Mouse (Mus musculus): Measurements from ENCODE around the gene Cxcl13. TPM values are rescaled to one million over a fixed set of nuclear protein-coding genes. Genes with fewer than 3 reads are reported as not detected.

The Cxcl13 gene
- 3.8 and 4.0 TPM in 2 replicates for polyA plus RNA-seq (2015; fragmentation: Nextera tagmentation; extraction: Ambion mirVana)

- Histone ChIP-seq H3K36me3 (ENCODE audit: insufficient read depth, low read length) (no peaks in the 10 kb centered on the region), H3K27me3 (replicated peaks; ENCODE audit: insufficient read depth, low read length) (no peaks in the 10 kb centered on the region), H3K9me3 (ENCODE audit: low read length) (no peaks in the 10 kb centered on the region), H3K4me1 (ENCODE audit: insufficient read depth, low read depth, low read length) (no peaks in the 10 kb centered on the region), H3K27ac (ENCODE audit: low read length) (no peak within 1 kb of the TSS), H3K4me3 (ENCODE audit: low read depth, low read length) (no peak within 1 kb of the TSS), H3K4me2 (replicated peaks; ENCODE audit: low read depth, low read length) (no peak within 1 kb of the TSS), H3K9ac (replicated peaks; ENCODE audit: low read depth) (no peak within 1 kb of the TSS)
- ATAC-seq (no peak), DNase-seq (ENCODE audit: low spot score) (no peak)
- TF ChIP-seq CTCF (IDR thresholded peaks at IDR 0.05), result no peak
- no peak for TF ChIP-seq EP300 (IDR thresholded peaks at IDR 0.05)
- WGBS, result 18% methylated on average over 5 of the region's 5 CpGs
Measured at GRCm38 (mm10) chr5:95956651-95957050, at the start of gene Cxcl13. Gene Cxcl13 (plus strand): TSS chr5:95956951.

- no peak for TF ChIP-seq CTCF (IDR thresholded peaks at IDR 0.05)
- TF ChIP-seq EP300 (IDR thresholded peaks at IDR 0.05), result no peak
- H3K4me3 ChIP-seq (ENCODE audit: low read depth, low read length), result no peak overlapping the region
- no peak overlapping the region for H3K27ac ChIP-seq (ENCODE audit: low read length)
- no peak overlapping the region for H3K4me2 ChIP-seq (replicated peaks; ENCODE audit: low read depth, low read length)
- ATAC-seq, result no peak
- no peak for DNase-seq (ENCODE audit: low spot score)
- WGBS, result 85% methylated on average over 1 of the region's 1 CpGs
- H3K9ac ChIP-seq (replicated peaks; ENCODE audit: low read depth), result no peak overlapping the region
- H3K9me3 ChIP-seq (ENCODE audit: low read length), result no peaks in the 10 kb centered on the region
- no peaks in the 10 kb centered on the region for H3K27me3 ChIP-seq (replicated peaks; ENCODE audit: insufficient read depth, low read length)
- H3K4me1 ChIP-seq (ENCODE audit: insufficient read depth, low read depth, low read length), result no peaks in the 10 kb centered on the region
- H3K36me3 ChIP-seq (ENCODE audit: insufficient read depth, low read length), result no peaks in the 10 kb centered on the region
Measured at GRCm38 (mm10) chr5:95911006-95911405, 45.7 kb upstream of the Cxcl13 start.

- no peaks in the 10 kb centered on the region for H3K36me3 ChIP-seq (ENCODE audit: insufficient read depth, low read length)
- no peak overlapping the region for H3K4me2 ChIP-seq (replicated peaks; ENCODE audit: low read depth, low read length)
- no peaks in the 10 kb centered on the region for H3K9me3 ChIP-seq (ENCODE audit: low read length)
- H3K4me3 ChIP-seq (ENCODE audit: low read depth, low read length), result no peak overlapping the region
- peak; percentile 27 for DNase-seq (ENCODE audit: low spot score)
- peak; percentile 33; the same call in 1 of the 2 replicates for ATAC-seq
- H3K27me3 ChIP-seq (replicated peaks; ENCODE audit: insufficient read depth, low read length), result no peaks in the 10 kb centered on the region
- TF ChIP-seq EP300 (IDR thresholded peaks at IDR 0.05) (peak; percentile 46; the same call in 1 of the 2 replicates), CTCF (IDR thresholded peaks at IDR 0.05) (no peak)
- H3K9ac ChIP-seq (replicated peaks; ENCODE audit: low read depth), result no peak overlapping the region
- no peaks in the 10 kb centered on the region for H3K4me1 ChIP-seq (ENCODE audit: insufficient read depth, low read depth, low read length)
- H3K27ac ChIP-seq (ENCODE audit: low read length), result no peak overlapping the region
- 69% methylated on average over 6 of the region's 6 CpGs for WGBS
Measured at GRCm38 (mm10) chr5:95918491-95918890, 38.3 kb upstream of the Cxcl13 start.

GRCm38 (mm10) chr5:95924023-95924422 lies 32.7 kb upstream of the Cxcl13 start:
- no peak for TF ChIP-seq CTCF (IDR thresholded peaks at IDR 0.05)
- no peak for TF ChIP-seq EP300 (IDR thresholded peaks at IDR 0.05)
- no peak overlapping the region for H3K4me3 ChIP-seq (ENCODE audit: low read depth, low read length)
- no peak for ATAC-seq
- WGBS, result 45% methylated on average over 6 of the region's 6 CpGs
- peak; percentile 32 for DNase-seq (ENCODE audit: low spot score)
- no peak overlapping the region for H3K4me2 ChIP-seq (replicated peaks; ENCODE audit: low read depth, low read length)
- H3K9me3 ChIP-seq (ENCODE audit: low read length), result no peaks in the 10 kb centered on the region
- H3K27me3 ChIP-seq (replicated peaks; ENCODE audit: insufficient read depth, low read length), result no peaks in the 10 kb centered on the region
- H3K27ac ChIP-seq (ENCODE audit: low read length), result no peak overlapping the region
- H3K4me1 ChIP-seq (ENCODE audit: insufficient read depth, low read depth, low read length), result no peaks in the 10 kb centered on the region
- H3K9ac ChIP-seq (replicated peaks; ENCODE audit: low read depth), result no peak overlapping the region
- no peaks in the 10 kb centered on the region for H3K36me3 ChIP-seq (ENCODE audit: insufficient read depth, low read length)

GRCm38 (mm10) chr5:95925204-95925930 lies 31.4 kb upstream of the Cxcl13 start:
- no peak overlapping the region for H3K27ac ChIP-seq (ENCODE audit: low read length)
- H3K27me3 ChIP-seq (replicated peaks; ENCODE audit: insufficient read depth, low read length), result no peaks in the 10 kb centered on the region
- ATAC-seq (no peak), DNase-seq (ENCODE audit: low spot score) (no peak)
- 75% methylated on average over 10 of the region's 10 CpGs for WGBS
- TF ChIP-seq EP300 (IDR thresholded peaks at IDR 0.05) (no peak), CTCF (IDR thresholded peaks at IDR 0.05) (no peak)
- H3K9ac ChIP-seq (replicated peaks; ENCODE audit: low read depth), result no peak overlapping the region
- H3K4me3 ChIP-seq (ENCODE audit: low read depth, low read length), result no peak overlapping the region
- H3K9me3 ChIP-seq (ENCODE audit: low read length), result no peaks in the 10 kb centered on the region
- no peaks in the 10 kb centered on the region for H3K36me3 ChIP-seq (ENCODE audit: insufficient read depth, low read length)
- no peaks in the 10 kb centered on the region for H3K4me1 ChIP-seq (ENCODE audit: insufficient read depth, low read depth, low read length)
- no peak overlapping the region for H3K4me2 ChIP-seq (replicated peaks; ENCODE audit: low read depth, low read length)

GRCm38 (mm10) chr5:95925931-95926263 lies 30.9 kb upstream of the Cxcl13 start:
- DNase-seq (ENCODE audit: low spot score), result no peak
- H3K36me3 ChIP-seq (ENCODE audit: insufficient read depth, low read length), result no peaks in the 10 kb centered on the region
- H3K4me2 ChIP-seq (replicated peaks; ENCODE audit: low read depth, low read length), result no peak overlapping the region
- ATAC-seq, result no peak
- TF ChIP-seq CTCF (IDR thresholded peaks at IDR 0.05), result no peak
- TF ChIP-seq EP300 (IDR thresholded peaks at IDR 0.05), result no peak
- WGBS, result 82% methylated on average over 1 of the region's 1 CpGs
- no peaks in the 10 kb centered on the region for H3K27me3 ChIP-seq (replicated peaks; ENCODE audit: insufficient read depth, low read length)
- no peaks in the 10 kb centered on the region for H3K9me3 ChIP-seq (ENCODE audit: low read length)
- H3K4me1 ChIP-seq (ENCODE audit: insufficient read depth, low read depth, low read length), result no peaks in the 10 kb centered on the region
- H3K9ac ChIP-seq (replicated peaks; ENCODE audit: low read depth), result no peak overlapping the region
- no peak overlapping the region for H3K4me3 ChIP-seq (ENCODE audit: low read depth, low read length)
- no peak overlapping the region for H3K27ac ChIP-seq (ENCODE audit: low read length)
